Mouse (Mus musculus): ENCODE data around the gene Dchs2. TPM values are rescaled to one million over a fixed set of nuclear protein-coding genes. Genes with fewer than 3 reads are reported as not detected.

Gene Dchs2
- polyA plus RNA-seq (2014; fragmentation: Nextera tagmentation; extraction: Ambion mirVana): 0.17 and 0.28 TPM in 2 replicates

GRCm38 (mm10) chr3:83127726-83128448 lies at the start of gene Dchs2:
TSS of gene Dchs2 (plus strand) at chr3:83127948.
- Histone ChIP-seq H3K9me3 (ENCODE audit: control insufficient read depth, low read length) (no peaks in the 10 kb centered on the region), H3K4me2 (replicated peaks; ENCODE audit: low read depth, low read length) (peak within 1 kb of the TSS; percentile 95), H3K36me3 (ENCODE audit: control insufficient read depth, insufficient read depth, low read length) (no peaks in the 10 kb centered on the region), H3K9ac (ENCODE audit: low read depth, low read length) (peak within 1 kb of the TSS; percentile 37; the same call in 1 of the 2 replicates), H3K27me3 (ENCODE audit: control insufficient read depth, insufficient read depth, low read length) (peaks cover 59% of the 10 kb centered on the region), H3K4me1 (ENCODE audit: control insufficient read depth, insufficient read depth, low read length) (peaks cover 14% of the 10 kb centered on the region), H3K27ac (ENCODE audit: low read depth, low read length) (no peak within 1 kb of the TSS), H3K4me3 (ENCODE audit: low read length) (peak within 1 kb of the TSS; percentile 57)
- peak; percentile 25; the same call in 1 of the 2 replicates for ATAC-seq (ENCODE audit: low FRiP score, low TSS enrichment)
- 1% methylated on average over 55 of the region's 55 CpGs for WGBS

DNA sequence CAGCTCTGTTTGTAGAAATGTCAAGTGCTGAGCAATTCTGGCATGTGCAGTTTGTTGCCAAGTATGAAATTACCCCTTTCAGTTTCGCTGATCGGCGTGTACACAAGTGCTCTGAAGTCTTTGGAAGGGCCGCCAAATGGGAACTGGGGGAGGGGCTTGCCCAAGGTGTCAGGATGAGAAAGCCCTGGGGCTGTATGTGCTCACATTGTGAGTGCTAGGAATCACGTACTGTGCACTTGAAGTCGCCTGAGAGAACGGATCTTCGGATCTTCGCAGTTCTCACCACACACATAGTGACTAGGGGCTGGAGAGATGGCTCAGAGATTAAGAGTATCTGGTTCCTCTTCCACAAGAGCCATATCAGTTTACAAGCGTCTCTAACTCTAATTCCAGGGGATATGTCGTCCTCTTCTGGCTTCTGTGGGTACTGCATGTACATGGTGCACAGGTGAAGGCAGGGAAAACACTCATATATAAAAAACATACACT lies 47.1 kb upstream of the Dchs2 start:
- H3K4me1 ChIP-seq (ENCODE audit: control insufficient read depth, insufficient read depth, low read length): no peaks in the 10 kb centered on the region
- H3K36me3 ChIP-seq (ENCODE audit: control insufficient read depth, insufficient read depth, low read length): no peaks in the 10 kb centered on the region
- H3K4me3 ChIP-seq (ENCODE audit: low read length): peak overlapping the region; percentile 34
- 1% methylated on average over 11 of the region's 11 CpGs for WGBS
- H3K9me3 ChIP-seq (ENCODE audit: control insufficient read depth, low read length): no peaks in the 10 kb centered on the region
- ATAC-seq (ENCODE audit: low FRiP score, low TSS enrichment): peak; percentile 88
- no peak overlapping the region for H3K27ac ChIP-seq (ENCODE audit: low read depth, low read length)
- H3K4me2 ChIP-seq (replicated peaks; ENCODE audit: low read depth, low read length): peak overlapping the region; percentile 63
- H3K9ac ChIP-seq (ENCODE audit: low read depth, low read length): no peak overlapping the region
- no peaks in the 10 kb centered on the region for H3K27me3 ChIP-seq (ENCODE audit: control insufficient read depth, insufficient read depth, low read length)

GRCm38 (mm10) chr3:83097586-83097985 lies 30.2 kb upstream of the Dchs2 start:
- Histone ChIP-seq H3K4me2 (replicated peaks; ENCODE audit: low read depth, low read length) (no peak overlapping the region), H3K4me3 (ENCODE audit: low read length) (no peak overlapping the region), H3K36me3 (ENCODE audit: control insufficient read depth, insufficient read depth, low read length) (no peaks in the 10 kb centered on the region), H3K9ac (ENCODE audit: low read depth, low read length) (no peak overlapping the region), H3K27ac (ENCODE audit: low read depth, low read length) (no peak overlapping the region), H3K27me3 (ENCODE audit: control insufficient read depth, insufficient read depth, low read length) (no peaks in the 10 kb centered on the region), H3K4me1 (ENCODE audit: control insufficient read depth, insufficient read depth, low read length) (0 out of 2 replicates have a peak, but pooled peaks cover 5% of the 10 kb centered on the region), H3K9me3 (ENCODE audit: control insufficient read depth, low read length) (no peaks in the 10 kb centered on the region)
- 85% methylated on average over 6 of the region's 6 CpGs for WGBS
- no peak for ATAC-seq (ENCODE audit: low FRiP score, low TSS enrichment)

DNA sequence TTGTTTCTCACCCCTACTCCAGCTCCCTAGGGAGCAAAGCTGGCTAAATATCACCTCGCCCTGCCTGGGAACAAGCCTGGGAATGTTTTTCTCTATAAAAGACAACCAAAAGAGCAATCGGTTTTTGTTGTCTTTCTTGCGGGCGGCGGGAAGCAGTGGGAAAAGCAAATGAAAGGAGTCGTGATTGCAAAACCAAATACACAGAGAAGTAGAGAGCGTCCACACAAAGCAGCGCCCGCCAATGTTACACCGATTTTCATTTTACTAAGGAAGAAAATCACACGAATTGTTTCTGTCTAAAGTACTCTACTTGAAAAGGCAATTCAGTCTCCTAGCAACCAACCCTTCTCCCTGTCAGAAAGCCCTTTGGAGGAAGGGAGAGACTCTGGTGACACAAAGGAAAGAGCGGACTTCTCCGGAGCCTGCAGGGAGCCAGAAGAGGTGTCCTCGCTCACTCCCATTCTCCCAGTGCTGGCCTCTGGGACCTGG lies 29.2 kb upstream of the Dchs2 start:
- peak overlapping the region; percentile 15; the same call in 1 of the 2 replicates for H3K4me3 ChIP-seq (ENCODE audit: low read length)
- peak overlapping the region; percentile 45 for H3K4me2 ChIP-seq (replicated peaks; ENCODE audit: low read depth, low read length)
- no peak overlapping the region for H3K27ac ChIP-seq (ENCODE audit: low read depth, low read length)
- H3K4me1 ChIP-seq (ENCODE audit: control insufficient read depth, insufficient read depth, low read length): 0 out of 2 replicates have a peak, but pooled peaks cover 5% of the 10 kb centered on the region
- no peaks in the 10 kb centered on the region for H3K9me3 ChIP-seq (ENCODE audit: control insufficient read depth, low read length)
- no peaks in the 10 kb centered on the region for H3K27me3 ChIP-seq (ENCODE audit: control insufficient read depth, insufficient read depth, low read length)
- WGBS: 10% methylated on average over 14 of the region's 14 CpGs
- no peak for ATAC-seq (ENCODE audit: low FRiP score, low TSS enrichment)
- no peaks in the 10 kb centered on the region for H3K36me3 ChIP-seq (ENCODE audit: control insufficient read depth, insufficient read depth, low read length)
- H3K9ac ChIP-seq (ENCODE audit: low read depth, low read length): peak overlapping the region; percentile 7; the same call in 1 of the 2 replicates

- Histone ChIP-seq H3K36me3 (ENCODE audit: control insufficient read depth, insufficient read depth, low read length) (no peaks in the 10 kb centered on the region), H3K4me1 (ENCODE audit: control insufficient read depth, insufficient read depth, low read length) (0 out of 2 replicates have a peak, but pooled peaks cover 5% of the 10 kb centered on the region), H3K4me2 (replicated peaks; ENCODE audit: low read depth, low read length) (peak overlapping the region; percentile 45), H3K4me3 (ENCODE audit: low read length) (no peak overlapping the region; the same call in 1 of the 2 replicates), H3K27ac (ENCODE audit: low read depth, low read length) (no peak overlapping the region), H3K9ac (ENCODE audit: low read depth, low read length) (no peak overlapping the region), H3K9me3 (ENCODE audit: control insufficient read depth, low read length) (no peaks in the 10 kb centered on the region), H3K27me3 (ENCODE audit: control insufficient read depth, insufficient read depth, low read length) (no peaks in the 10 kb centered on the region)
- 89% methylated on average over 1 of the region's 1 CpGs for WGBS
- ATAC-seq (ENCODE audit: low FRiP score, low TSS enrichment): no peak
Observed at GRCm38 (mm10) chr3:83099139-83099538, 28.6 kb upstream of the Dchs2 start.

DNA sequence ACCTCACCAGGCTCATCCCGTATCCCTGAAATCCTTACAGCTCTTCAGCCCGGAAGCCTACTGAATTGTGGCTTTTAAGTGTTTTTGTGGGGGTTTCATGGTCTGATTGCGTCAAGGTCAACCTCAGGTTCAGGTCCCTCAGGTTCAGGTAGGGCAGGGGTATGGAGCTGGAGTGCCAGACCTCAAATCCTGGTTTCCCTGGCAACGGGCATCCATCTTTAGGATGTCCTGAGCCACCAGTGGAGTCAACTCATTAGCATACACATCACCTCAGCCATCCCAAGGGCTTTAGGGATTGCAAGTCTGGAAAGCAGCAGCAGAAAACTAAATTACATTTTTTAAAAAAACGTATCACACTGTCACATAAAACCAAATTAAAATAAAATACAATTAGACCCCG lies 28.1 kb upstream of the Dchs2 start:
- no peak for ATAC-seq (ENCODE audit: low FRiP score, low TSS enrichment)
- Histone ChIP-seq H3K36me3 (ENCODE audit: control insufficient read depth, insufficient read depth, low read length) (no peaks in the 10 kb centered on the region), H3K4me3 (ENCODE audit: low read length) (no peak overlapping the region), H3K4me2 (replicated peaks; ENCODE audit: low read depth, low read length) (no peak overlapping the region), H3K9me3 (ENCODE audit: control insufficient read depth, low read length) (no peaks in the 10 kb centered on the region), H3K4me1 (ENCODE audit: control insufficient read depth, insufficient read depth, low read length) (0 out of 2 replicates have a peak, but pooled peaks cover 5% of the 10 kb centered on the region), H3K9ac (ENCODE audit: low read depth, low read length) (no peak overlapping the region), H3K27me3 (ENCODE audit: control insufficient read depth, insufficient read depth, low read length) (no peaks in the 10 kb centered on the region), H3K27ac (ENCODE audit: low read depth, low read length) (no peak overlapping the region)
- 74% methylated on average over 6 of the region's 6 CpGs for WGBS

- no peak for ATAC-seq (ENCODE audit: low FRiP score, low TSS enrichment)
- 92% methylated on average over 6 of the region's 6 CpGs for WGBS
Observed at GRCm38 (mm10) chr3:83102286-83102685, 25.5 kb upstream of the Dchs2 start.

DNA sequence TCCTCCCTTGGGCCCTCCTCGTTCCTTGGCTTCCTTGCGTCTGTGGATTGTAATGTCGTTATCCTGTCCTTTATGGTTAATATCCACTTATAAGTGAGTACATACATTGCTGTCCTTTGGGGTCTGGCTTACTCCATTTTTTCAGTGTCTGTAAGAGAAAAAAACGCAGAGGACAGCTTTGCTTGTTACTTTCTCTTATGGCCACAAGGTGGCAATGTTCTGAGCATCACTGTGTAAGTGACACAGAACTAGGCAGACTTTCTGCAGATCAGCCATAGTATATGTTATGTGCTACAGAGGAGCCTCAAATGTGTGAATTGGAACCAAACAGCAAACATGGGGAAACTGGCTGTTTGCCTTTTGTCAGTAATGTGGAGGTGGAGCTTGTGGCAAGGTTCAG lies 17.6 kb upstream of the Dchs2 start:
- Histone ChIP-seq H3K9ac (ENCODE audit: low read depth, low read length) (no peak overlapping the region), H3K36me3 (ENCODE audit: control insufficient read depth, insufficient read depth, low read length) (no peaks in the 10 kb centered on the region), H3K9me3 (ENCODE audit: control insufficient read depth, low read length) (no peaks in the 10 kb centered on the region), H3K4me3 (ENCODE audit: low read length) (no peak overlapping the region), H3K4me1 (ENCODE audit: control insufficient read depth, insufficient read depth, low read length) (0 out of 2 replicates have a peak, but pooled peaks cover 10% of the 10 kb centered on the region), H3K27ac (ENCODE audit: low read depth, low read length) (no peak overlapping the region), H3K27me3 (ENCODE audit: control insufficient read depth, insufficient read depth, low read length) (no peaks in the 10 kb centered on the region), H3K4me2 (replicated peaks; ENCODE audit: low read depth, low read length) (no peak overlapping the region)
- WGBS: 36% methylated on average over 4 of the region's 4 CpGs
- ATAC-seq (ENCODE audit: low FRiP score, low TSS enrichment): no peak

More at GRCm38 (mm10) chr3:83102286-83102685, 25.5 kb upstream of the Dchs2 start:
- H3K27ac ChIP-seq (ENCODE audit: low read depth, low read length): no peak overlapping the region
- 0 out of 2 replicates have a peak, but pooled peaks cover 5% of the 10 kb centered on the region for H3K4me1 ChIP-seq (ENCODE audit: control insufficient read depth, insufficient read depth, low read length)
- no peak overlapping the region for H3K4me2 ChIP-seq (replicated peaks; ENCODE audit: low read depth, low read length)
- H3K9me3 ChIP-seq (ENCODE audit: control insufficient read depth, low read length): no peaks in the 10 kb centered on the region
- H3K27me3 ChIP-seq (ENCODE audit: control insufficient read depth, insufficient read depth, low read length): no peaks in the 10 kb centered on the region
- no peak overlapping the region for H3K4me3 ChIP-seq (ENCODE audit: low read length)
- no peaks in the 10 kb centered on the region for H3K36me3 ChIP-seq (ENCODE audit: control insufficient read depth, insufficient read depth, low read length)
- H3K9ac ChIP-seq (ENCODE audit: low read depth, low read length): no peak overlapping the region
